In the genomic region with DNA sequence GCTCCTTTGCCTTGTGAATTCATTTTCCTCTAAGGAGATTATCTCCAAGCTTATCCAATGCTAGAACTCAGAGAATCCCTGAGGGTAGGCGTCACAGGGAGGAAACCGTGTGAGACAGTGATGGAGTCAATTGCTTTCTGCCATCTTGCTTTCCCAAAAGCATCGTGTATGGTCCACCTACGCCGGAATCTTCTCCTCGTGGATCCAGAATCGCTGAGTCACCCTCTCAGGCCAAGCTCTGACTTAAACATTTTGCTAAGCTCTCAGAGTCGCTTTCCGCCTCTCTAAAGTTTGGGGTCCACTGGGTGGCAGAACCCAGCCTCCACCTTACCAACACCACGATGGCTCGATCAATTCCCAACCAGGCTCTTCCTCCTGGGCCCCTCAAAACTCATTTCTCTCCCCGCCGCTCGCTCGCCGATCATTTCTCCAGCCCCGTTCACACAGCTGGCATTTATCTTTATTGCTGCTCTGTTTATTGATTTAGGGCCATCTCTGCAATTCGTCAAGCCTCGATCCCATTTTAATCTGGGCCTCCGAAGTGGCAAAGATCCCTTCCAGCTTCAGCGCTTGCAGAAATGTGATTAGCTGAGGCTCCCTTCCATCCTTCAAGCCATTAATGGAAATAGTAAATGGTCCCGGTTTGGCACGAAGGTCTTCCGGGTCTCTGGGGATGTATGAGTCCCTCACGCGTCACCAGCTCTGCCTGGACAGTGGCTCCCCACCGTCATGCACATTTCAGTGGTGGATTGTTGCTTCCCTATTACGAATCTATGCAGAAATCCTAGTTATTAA, we compare ENCODE assay signal across 13 mouse cellular contexts. TPM values are rescaled to one million over a fixed set of nuclear protein-coding genes. Genes with fewer than 3 reads are reported as not detected.
A peak's percentile ranks its signal among the peaks of the same experiment; 100 is the strongest.
DNase-seq lines count a peak whose midpoint lies in the region; ATAC-seq and TF ChIP-seq lines count a peak whose summit lies in the region.
"Had no signal": no experiment of that assay in that cellular context is flagged by ENCODE, and none has a peak within 500 bp of the region (broad histone marks: within the 10 kb centered on the region; RNA-seq: fewer than 3 reads in every experiment).

No protein-coding gene starts in this region.

- H3K4me3 ChIP-seq in heart, embryonic 12.5 days, result no peak overlapping the region
- H3K4me3 ChIP-seq in lung, postnatal 0 days (ENCODE audit: low read depth, low read length), result no peak overlapping the region
- peak overlapping the region; percentile 11; the same call in 1 of the 2 replicates for H3K4me3 ChIP-seq in intestine, postnatal 0 days (ENCODE audit: low read depth, low read length)
- H3K4me3 ChIP-seq in stomach, embryonic 16.5 days (replicated peaks; ENCODE audit: low read length), result no peak overlapping the region
- H3K4me3 ChIP-seq: midbrain, embryonic 15.5 days had no signal

- no peaks in the 10 kb centered on the region; the same call in 1 of the 2 replicates for H3K27me3 ChIP-seq in heart, embryonic 12.5 days (replicated peaks)
- no peaks in the 10 kb centered on the region for H3K27me3 ChIP-seq in lung, postnatal 0 days (replicated peaks; ENCODE audit: insufficient read depth, low read length)
- H3K27me3 ChIP-seq in intestine, postnatal 0 days (replicated peaks; ENCODE audit: control insufficient read depth, insufficient read depth, low read length), result 0 out of 2 replicates have a peak, but pooled peaks cover 3% of the 10 kb centered on the region
- H3K27me3 ChIP-seq in stomach, embryonic 16.5 days (ENCODE audit: control insufficient read depth, insufficient read depth, low read length), result no peaks in the 10 kb centered on the region
- H3K27me3 ChIP-seq: midbrain, embryonic 15.5 days had no signal

- no peak for TF ChIP-seq CTCF in lung, postnatal 0 days (IDR thresholded peaks at IDR 0.05)
- no peak for TF ChIP-seq CTCF in intestine, postnatal 0 days (IDR thresholded peaks at IDR 0.05; ENCODE audit: low read depth)

- intact Hi-C loops in heart, postnatal 36 days (cut with DNase I), result loop anchor here (5.0 to 10.0 kb wide), 3 partner anchors 67 to 969 kb away; no protein-coding TSS in a partner anchor

- no peak for DNase-seq in heart, postnatal 36 days
- peak; percentile 36 for DNase-seq in lung, postnatal 0 days (ENCODE audit: low spot score)
- no peak for DNase-seq in lung, postnatal 36 days
- no peak for DNase-seq in embryo, embryonic 10.5 days (ENCODE audit: low spot score)
- no peak for DNase-seq in spleen, postnatal 10 days (ENCODE audit: low spot score in 2 of 2)
- DNase-seq: cerebellum, postnatal 14 days; kidney, adult 18-20 months; right cerebral cortex, postnatal 14 days; thymus, adult 18-20 months had no signal

- no peak overlapping the region for H3K27ac ChIP-seq in heart, embryonic 12.5 days (ENCODE audit: poor library complexity, severe bottlenecking)
- no peak overlapping the region for H3K27ac ChIP-seq in lung, postnatal 0 days (ENCODE audit: low read length)
- H3K27ac ChIP-seq in intestine, postnatal 0 days (ENCODE audit: low read depth, low read length), result no peak overlapping the region
- no peak overlapping the region for H3K27ac ChIP-seq in stomach, embryonic 16.5 days (ENCODE audit: low read length)
- H3K27ac ChIP-seq: midbrain, embryonic 15.5 days had no signal

- WGBS in heart, embryonic 12.5 days, result 55% methylated on average over 28 of the region's 28 CpGs
- WGBS in lung, postnatal 0 days, result 37% methylated on average over 28 of the region's 28 CpGs
- WGBS in intestine, postnatal 0 days, result 19% methylated on average over 28 of the region's 28 CpGs
- WGBS in stomach, embryonic 16.5 days, result 43% methylated on average over 28 of the region's 28 CpGs

- no peak for ATAC-seq in heart, embryonic 12.5 days (ENCODE audit: insufficient number of reproducible peaks, low FRiP score)
- ATAC-seq in lung, postnatal 0 days, result no peak
- ATAC-seq in intestine, postnatal 0 days, result no peak; the same call in 1 of the 2 replicates
- no peak for ATAC-seq in stomach, embryonic 16.5 days (ENCODE audit: insufficient read depth, low FRiP score)

- H3K4me2 ChIP-seq in heart, embryonic 12.5 days, result 0 out of 2 replicates have a peak overlapping the region, but pooled peaks have one; percentile 9
- peak overlapping the region; percentile 20; the same call in 1 of the 2 replicates for H3K4me2 ChIP-seq in lung, postnatal 0 days (replicated peaks; ENCODE audit: low read depth, low read length)
- H3K4me2 ChIP-seq in intestine, postnatal 0 days (replicated peaks; ENCODE audit: low read depth), result peak overlapping the region; percentile 58
- 0 out of 2 replicates have a peak overlapping the region, but pooled peaks have one; percentile 7 for H3K4me2 ChIP-seq in stomach, embryonic 16.5 days (ENCODE audit: low read depth, low read length)
- H3K4me2 ChIP-seq: midbrain, embryonic 15.5 days had no signal

- no peaks in the 10 kb centered on the region for H3K36me3 ChIP-seq in heart, embryonic 12.5 days
- H3K36me3 ChIP-seq in lung, postnatal 0 days (ENCODE audit: insufficient read depth, low read length), result no peaks in the 10 kb centered on the region
- H3K36me3 ChIP-seq in intestine, postnatal 0 days (ENCODE audit: control insufficient read depth, insufficient read depth), result no peaks in the 10 kb centered on the region
- H3K36me3 ChIP-seq in stomach, embryonic 16.5 days (ENCODE audit: control insufficient read depth, insufficient read depth, low read length), result no peaks in the 10 kb centered on the region
- H3K36me3 ChIP-seq: midbrain, embryonic 15.5 days had no signal

- no peak overlapping the region for H3K9ac ChIP-seq in heart, embryonic 12.5 days
- H3K9ac ChIP-seq in lung, postnatal 0 days (replicated peaks; ENCODE audit: low read depth), result no peak overlapping the region
- H3K9ac ChIP-seq in intestine, postnatal 0 days (ENCODE audit: low read depth, low read length), result no peak overlapping the region
- H3K9ac ChIP-seq in stomach, embryonic 16.5 days (ENCODE audit: low read length), result no peak overlapping the region
- H3K9ac ChIP-seq: midbrain, embryonic 15.5 days had no signal

- H3K9me3 ChIP-seq in heart, embryonic 12.5 days (replicated peaks), result no peaks in the 10 kb centered on the region
- no peaks in the 10 kb centered on the region for H3K9me3 ChIP-seq in lung, postnatal 0 days (ENCODE audit: low read length)
- no peaks in the 10 kb centered on the region for H3K9me3 ChIP-seq in intestine, postnatal 0 days (ENCODE audit: control insufficient read depth)
- H3K9me3 ChIP-seq in stomach, embryonic 16.5 days (replicated peaks; ENCODE audit: control insufficient read depth, low read length), result no peaks in the 10 kb centered on the region
- H3K9me3 ChIP-seq: midbrain, embryonic 15.5 days had no signal

- H3K4me1 ChIP-seq in heart, embryonic 12.5 days (replicated peaks), result peaks cover 5% of the 10 kb centered on the region; the same call in 1 of the 2 replicates
- 0 out of 2 replicates have a peak, but pooled peaks cover 3% of the 10 kb centered on the region for H3K4me1 ChIP-seq in lung, postnatal 0 days (ENCODE audit: insufficient read depth, low read depth, low read length)
- 0 out of 2 replicates have a peak, but pooled peaks cover 6% of the 10 kb centered on the region for H3K4me1 ChIP-seq in intestine, postnatal 0 days (replicated peaks; ENCODE audit: control insufficient read depth, insufficient read depth, low read length)
- peaks cover 9% of the 10 kb centered on the region for H3K4me1 ChIP-seq in stomach, embryonic 16.5 days (ENCODE audit: control insufficient read depth, insufficient read depth, low read length)

- TF ChIP-seq EP300 in lung, postnatal 0 days (IDR thresholded peaks at IDR 0.05), result no peak

RNA-seq across cellular contexts. Expression of a gene that starts 38.4 kb away (rescaled TPM):
- polyA plus RNA-seq in heart, embryonic 12.5 days (2016; fragmentation: Nextera tagmentation; extraction: Ambion mirVana), result 33.6 and 34.6 TPM in 2 replicates
- 1 to 10 TPM; 5.2 to 6.3 TPM for total RNA-seq in heart, postnatal 36 days (2021)
- polyA plus RNA-seq in lung, postnatal 0 days (2015; fragmentation: Nextera tagmentation; extraction: Ambion mirVana), result 21.2 and 21.9 TPM in 2 replicates
- polyA plus RNA-seq in intestine, postnatal 0 days (2015; fragmentation: Nextera tagmentation; extraction: Ambion mirVana), result 28.1 and 29.2 TPM in 2 replicates
- 56.7 and 58.4 TPM in 2 replicates for polyA plus RNA-seq in stomach, embryonic 16.5 days (2015; fragmentation: Nextera tagmentation; extraction: Ambion mirVana)

RNA-seq across cellular contexts. Expression of a gene that starts 38.7 kb away (rescaled TPM):
- polyA plus RNA-seq in heart, embryonic 12.5 days (2016; fragmentation: Nextera tagmentation; extraction: Ambion mirVana), result 150 and 168 TPM in 2 replicates
- total RNA-seq in heart, postnatal 36 days (2021), result 10 to 100 TPM; 22.3 to 22.6 TPM
- 304 and 337 TPM in 2 replicates for polyA plus RNA-seq in lung, postnatal 0 days (2015; fragmentation: Nextera tagmentation; extraction: Ambion mirVana)
- 381 and 392 TPM in 2 replicates for polyA plus RNA-seq in intestine, postnatal 0 days (2015; fragmentation: Nextera tagmentation; extraction: Ambion mirVana)
- 385 and 480 TPM in 2 replicates for polyA plus RNA-seq in stomach, embryonic 16.5 days (2015; fragmentation: Nextera tagmentation; extraction: Ambion mirVana)

Comparison
In these comparisons a context has a peak if more than half of its experiments do, and no peak if none do; other contexts are left out.
1. H3K4me2 ChIP-seq: peak in every context shown above with its lines; median percentile 58 in intestine, postnatal 0 days; 20 in lung, postnatal 0 days; 9 in heart, embryonic 12.5 days; 7 in stomach, embryonic 16.5 days.